Comparison of ENCODE assay signal across 21 mouse cellular contexts in genomic region chr12:74389811-74390210, GRCm38 (mm10).
DNase-seq lines count a peak whose midpoint lies in the region; TF ChIP-seq lines count a peak whose summit lies in the region.
"Had no signal": no experiment of that assay in that cellular context is flagged by ENCODE, and none has a peak within 500 bp of the region (broad histone marks: within the 10 kb centered on the region; RNA-seq: fewer than 3 reads in every experiment).

No protein-coding gene starts in this region.

- no peak for TF ChIP-seq POLR2A in brain, embryonic 14.5 days (IDR thresholded peaks at IDR 0.05; ENCODE audit: borderline replicate concordance, extremely low read depth, insufficient read depth, insufficient read length, poor library complexity, severe bottlenecking)

- H3K4me3 ChIP-seq in left cerebral cortex, adult 2 months = no peak overlapping the region
- H3K4me3 ChIP-seq: forebrain, embryonic 10.5 days; heart, adult 2 months; hindbrain, embryonic 15.5 days; lung, embryonic 15.5 days; neural tube, embryonic 12.5 days; stomach, embryonic 15.5 days had no signal

- DNase-seq in left cerebral cortex, adult 2 months (ENCODE audit: extremely low spot score in 1 of 2, low spot score in 2 of 2) = no peak
- DNase-seq in left cerebral cortex, adult 11 months (ENCODE audit: low spot score) = no peak
- DNase-seq in brain, embryonic 14.5 days (ENCODE audit: low read depth) = peak; percentile 57
- peak; percentile 5 to 45 for DNase-seq in frontal cortex, adult 2 months (ENCODE audit: extremely low spot score in 1 of 2, low spot score in 1 of 2)
- peak; percentile 10 for DNase-seq in right cerebral cortex, postnatal 14 days
- no peak for DNase-seq in gastrocnemius, adult 18-20 months (ENCODE audit: low spot score)
- DNase-seq in kidney, adult 9 months = no peak
- DNase-seq: adrenal gland, adult 2 months; cerebellum, adult 11 months; cerebellum, postnatal 25 days; gastrocnemius, postnatal 25 days; heart, adult 2 months; heart, postnatal 36 days; lung, postnatal 4 days had no signal

- TF ChIP-seq CTCF in left cerebral cortex, adult 2 months (IDR thresholded peaks at IDR 0.05) = no peak
- TF ChIP-seq CTCF in brain, embryonic 14.5 days (IDR thresholded peaks at IDR 0.05; ENCODE audit: borderline replicate concordance, extremely low read depth, insufficient read depth, insufficient read length) = no peak

- intact Hi-C loops in left cerebral cortex, adult 2 months (cut with DNase I) = no loop called here

- H3K27ac ChIP-seq in left cerebral cortex, adult 2 months = peak overlapping the region; percentile 36; the same call in 1 of the 2 replicates
- H3K27ac ChIP-seq: forebrain, embryonic 10.5 days; heart, adult 2 months; hindbrain, embryonic 15.5 days; kidney, postnatal 0 days; liver, embryonic 14.5 days; lung, embryonic 15.5 days; neural tube, embryonic 12.5 days; stomach, embryonic 15.5 days had no signal

Comparison
In these comparisons a context has a peak if more than half of its experiments do, and no peak if none do; other contexts are left out.
1. DNase-seq: peak in brain, embryonic 14.5 days (single experiment), frontal cortex, adult 2 months (2 of 2) and right cerebral cortex, postnatal 14 days (single experiment); none in left cerebral cortex, adult 2 months (0 of 2), left cerebral cortex, adult 11 months (single experiment), gastrocnemius, adult 18-20 months (single experiment) and kidney, adult 9 months (single experiment).